Mouse (Mus musculus) erythroblast, embryonic 14.5 days (primary cell): ENCODE measurements around the gene Adprh. TPM values are rescaled to one million over a fixed set of nuclear protein-coding genes. Genes with fewer than 3 reads are reported as not detected.

Experiments
- H3K27me3 ChIP-seq: 2 replicates; pipeline ENCODE4 v1.6.1; 2012; ENCODE audit warnings: inconsistent platforms; ENCODE audit not compliant: control insufficient read depth
- H3K36me3 ChIP-seq: 2 replicates; pipeline ENCODE4 v1.6.1; 2012; ENCODE audit warnings: mild to moderate bottlenecking, inconsistent platforms; ENCODE audit not compliant: control insufficient read depth
- H3K4me1 ChIP-seq: 2 replicates; pipeline ENCODE4 v1.6.1; 2012; ENCODE audit warnings: inconsistent platforms; ENCODE audit not compliant: control insufficient read depth
- H3K4me3 ChIP-seq: replicated peaks from 2 replicates; pipeline ENCODE3; 2012; ENCODE audit warnings: moderate library complexity, mild to moderate bottlenecking, inconsistent platforms
- H3K9me3 ChIP-seq: 2 replicates; pipeline ENCODE4 v1.6.1; 2012; ENCODE audit warnings: low read length, inconsistent platforms, mixed read lengths; ENCODE audit not compliant: control insufficient read depth
- GATA1 ChIP-seq: IDR thresholded peaks from 2 replicates; pipeline ENCODE4 v1.6.1; 2012; ENCODE audit warnings: low read length, inconsistent platforms, mixed read lengths
- TAL1 ChIP-seq: IDR thresholded peaks from 3 replicates; pipeline ENCODE4 v1.6.1; 2012; ENCODE audit warnings: low read length, inconsistent platforms, mixed read lengths
- polyA plus RNA-seq: library from polyadenylated mRNA; stranded (reverse); fragments of >175 nt; gene quantifications from 2 replicates; pipeline ENCODE4 v1.2.3, GENCODE M21; 2012

Adprh gene
- polyA plus RNA-seq, 1 experiment, result 15.1 TPM

DNA sequence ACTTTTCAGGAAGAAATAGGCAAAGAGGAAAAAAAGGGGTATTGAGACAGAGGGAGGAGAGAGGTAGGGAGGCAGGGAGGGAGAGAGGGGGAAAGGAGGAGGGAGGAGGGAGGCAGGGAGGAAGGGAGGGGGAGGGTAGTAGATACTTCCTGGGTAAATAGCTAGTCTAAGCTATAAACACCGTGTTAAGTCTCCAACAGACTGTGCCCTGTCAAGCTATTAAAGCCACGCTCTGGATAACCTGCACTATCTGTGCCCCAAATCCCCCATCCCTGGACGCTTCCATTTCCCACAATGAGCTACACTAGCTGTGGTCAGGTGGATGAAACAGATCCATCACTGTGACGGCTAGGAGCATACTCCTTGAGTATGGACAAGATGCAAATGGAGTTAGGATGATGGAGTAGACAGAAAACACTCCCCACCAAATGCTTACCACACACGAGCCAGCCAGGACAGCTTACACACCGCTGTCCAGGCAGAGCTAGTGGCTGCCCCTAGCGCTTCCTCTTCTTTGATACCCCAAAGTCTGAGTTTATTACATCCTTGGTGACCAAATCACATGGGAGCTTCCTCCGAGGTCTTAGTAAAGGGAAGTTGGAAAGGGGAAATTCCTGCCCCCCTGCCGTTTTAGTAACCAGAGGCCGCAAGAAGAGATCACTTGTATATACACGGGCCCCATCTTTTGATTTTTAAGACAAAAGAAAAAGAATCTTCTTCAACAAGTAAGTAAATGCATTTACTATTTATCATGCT lies 4.5 kb upstream of the Adprh start:
- no peaks in the 10 kb centered on the region for H3K36me3 ChIP-seq
- no peak overlapping the region for H3K4me3 ChIP-seq
- H3K9me3 ChIP-seq, result no peaks in the 10 kb centered on the region
- peaks cover 29% of the 10 kb centered on the region for H3K4me1 ChIP-seq
- H3K27me3 ChIP-seq, result no peaks in the 10 kb centered on the region
- TF ChIP-seq GATA1 (no peak), TAL1 (no peak)

DNA sequence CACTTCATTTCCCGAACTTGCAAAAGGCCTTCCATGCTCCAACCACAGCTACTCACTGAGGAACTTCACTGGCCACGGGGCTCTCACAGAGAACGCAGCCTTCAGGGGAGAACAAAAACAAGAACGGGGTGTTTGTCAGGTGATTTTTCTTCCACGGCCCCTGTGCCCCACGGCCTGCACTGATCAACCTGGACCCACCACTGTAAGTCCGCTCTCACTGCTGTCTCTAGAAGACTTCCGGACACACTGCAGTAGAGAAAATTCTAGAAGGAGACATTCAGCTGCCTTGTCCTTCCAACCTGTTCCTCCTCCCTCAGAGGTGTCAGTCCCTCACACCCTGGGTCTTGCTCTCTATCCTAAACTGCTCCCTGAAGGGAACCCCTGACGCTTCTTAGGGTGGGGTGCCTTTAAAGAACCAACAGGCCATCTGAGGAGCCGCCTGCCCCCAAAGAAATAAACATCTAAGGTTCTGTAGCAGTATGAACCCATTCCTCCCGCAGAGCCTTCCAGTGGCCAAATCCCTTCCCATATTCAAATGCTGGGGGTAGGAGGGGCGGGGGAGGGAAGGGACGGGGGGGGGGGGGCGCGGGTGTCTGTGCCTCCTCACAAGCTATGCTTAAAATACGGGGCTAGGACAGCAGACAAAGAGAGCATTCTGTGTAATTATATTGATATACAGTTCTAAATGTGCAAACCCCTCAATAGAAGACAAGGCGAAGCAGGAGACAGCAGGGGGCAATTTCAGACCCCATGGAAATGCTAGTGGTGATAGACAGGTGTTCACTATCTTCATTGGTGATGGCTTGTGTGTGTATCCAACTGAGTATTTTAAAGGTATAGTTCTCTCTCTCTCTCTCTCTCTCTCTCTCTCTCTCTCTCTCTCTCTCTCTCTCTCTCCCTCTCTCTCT lies 3.3 kb upstream of the Adprh start, which contains the start of gene Cd80:
Gene Cd80 (plus strand): TSS at position 51 of the 908 bp plus-strand sequence.
- Histone ChIP-seq H3K36me3 (no peaks in the 10 kb centered on the region), H3K27me3 (no peaks in the 10 kb centered on the region), H3K4me3 (no peak within 1 kb of the TSS), H3K9me3 (no peaks in the 10 kb centered on the region), H3K4me1 (peaks cover 39% of the 10 kb centered on the region)
- TF ChIP-seq TAL1, result no peak
- TF ChIP-seq GATA1, result no peak

DNA sequence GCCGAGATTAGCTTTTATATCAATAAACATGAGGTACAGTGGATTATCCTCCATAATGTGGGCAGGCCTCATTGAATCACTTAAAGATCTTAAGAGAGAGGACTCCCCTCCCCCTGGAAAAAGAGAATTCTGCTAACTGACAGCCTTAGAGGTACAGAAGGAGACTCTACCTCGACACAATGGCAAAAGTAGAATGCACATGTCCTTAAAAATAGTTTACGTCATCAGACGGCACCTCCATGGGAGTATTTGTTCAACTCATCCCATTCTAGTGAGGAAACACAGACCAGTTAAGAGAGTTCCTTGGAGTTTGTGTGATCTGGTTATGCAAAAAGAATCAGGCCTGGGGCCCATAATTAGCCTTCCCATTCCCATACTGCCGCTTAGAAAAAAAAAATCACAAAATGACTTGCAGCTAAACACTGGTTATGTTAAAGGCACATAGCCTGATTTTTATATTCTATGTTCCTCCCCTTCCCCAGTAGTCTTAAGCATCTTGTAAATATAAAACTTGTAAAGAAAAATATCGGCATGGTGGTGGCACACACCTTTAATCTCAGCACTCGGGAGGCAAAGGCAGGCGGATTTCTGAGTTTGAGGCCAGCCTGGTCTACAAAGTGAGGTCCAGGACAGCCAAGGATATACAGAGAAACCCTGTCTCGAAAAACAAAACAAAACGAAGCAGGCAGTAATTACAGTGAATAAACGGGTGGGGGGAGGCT lies 2.2 kb upstream of the Adprh start:
- Histone ChIP-seq H3K4me1 (peaks cover 47% of the 10 kb centered on the region), H3K27me3 (no peaks in the 10 kb centered on the region), H3K4me3 (no peak overlapping the region), H3K9me3 (no peaks in the 10 kb centered on the region), H3K36me3 (peaks cover 9% of the 10 kb centered on the region)
- TF ChIP-seq GATA1 (no peak), TAL1 (no peak)

DNA sequence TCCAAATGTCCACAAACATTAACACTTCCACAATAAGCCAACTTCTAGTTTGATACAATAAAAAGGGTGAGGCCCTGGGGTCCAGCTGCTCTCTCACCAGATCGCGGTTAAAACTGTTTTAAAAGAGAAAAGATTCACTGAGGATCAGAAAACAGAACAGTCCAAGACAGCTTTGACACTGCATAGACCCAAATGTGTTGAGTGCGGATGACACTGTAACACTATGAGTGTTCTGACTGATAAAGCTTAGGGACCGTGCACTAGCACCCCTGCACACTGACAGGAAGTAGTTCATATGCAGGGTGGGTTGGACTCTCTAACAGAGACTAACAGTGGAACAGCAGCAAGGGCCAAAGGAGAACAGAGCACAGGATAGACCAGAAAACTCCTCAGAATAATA lies 1.4 kb upstream of the Adprh start:
- Histone ChIP-seq H3K27me3 (no peaks in the 10 kb centered on the region), H3K9me3 (no peaks in the 10 kb centered on the region), H3K4me1 (peaks cover 45% of the 10 kb centered on the region), H3K4me3 (no peak overlapping the region), H3K36me3 (peaks cover 14% of the 10 kb centered on the region)
- TF ChIP-seq GATA1 (no peak), TAL1 (no peak)

DNA sequence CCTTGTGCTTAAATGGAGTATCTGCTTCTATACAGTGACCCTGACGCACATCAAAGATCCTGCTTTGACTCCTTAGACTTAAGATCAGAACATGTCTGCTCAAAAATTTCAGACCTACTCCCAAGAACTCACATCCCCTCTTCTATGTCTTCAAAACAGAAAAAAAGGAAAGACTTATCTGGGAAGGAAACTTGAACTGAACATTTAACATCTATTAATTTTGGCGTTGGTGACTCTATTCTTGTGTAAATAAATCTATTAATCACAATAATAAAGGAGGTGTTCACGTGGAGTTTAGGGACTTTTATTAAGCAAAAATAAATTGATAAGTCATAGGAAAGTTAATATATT lies 675 bp upstream of the Adprh start:
- no peaks in the 10 kb centered on the region for H3K27me3 ChIP-seq
- peak overlapping the region; percentile 84 for H3K4me3 ChIP-seq
- peaks cover 38% of the 10 kb centered on the region for H3K4me1 ChIP-seq
- peaks cover 21% of the 10 kb centered on the region for H3K36me3 ChIP-seq
- H3K9me3 ChIP-seq, result no peaks in the 10 kb centered on the region
- no peak for TF ChIP-seq TAL1

DNA sequence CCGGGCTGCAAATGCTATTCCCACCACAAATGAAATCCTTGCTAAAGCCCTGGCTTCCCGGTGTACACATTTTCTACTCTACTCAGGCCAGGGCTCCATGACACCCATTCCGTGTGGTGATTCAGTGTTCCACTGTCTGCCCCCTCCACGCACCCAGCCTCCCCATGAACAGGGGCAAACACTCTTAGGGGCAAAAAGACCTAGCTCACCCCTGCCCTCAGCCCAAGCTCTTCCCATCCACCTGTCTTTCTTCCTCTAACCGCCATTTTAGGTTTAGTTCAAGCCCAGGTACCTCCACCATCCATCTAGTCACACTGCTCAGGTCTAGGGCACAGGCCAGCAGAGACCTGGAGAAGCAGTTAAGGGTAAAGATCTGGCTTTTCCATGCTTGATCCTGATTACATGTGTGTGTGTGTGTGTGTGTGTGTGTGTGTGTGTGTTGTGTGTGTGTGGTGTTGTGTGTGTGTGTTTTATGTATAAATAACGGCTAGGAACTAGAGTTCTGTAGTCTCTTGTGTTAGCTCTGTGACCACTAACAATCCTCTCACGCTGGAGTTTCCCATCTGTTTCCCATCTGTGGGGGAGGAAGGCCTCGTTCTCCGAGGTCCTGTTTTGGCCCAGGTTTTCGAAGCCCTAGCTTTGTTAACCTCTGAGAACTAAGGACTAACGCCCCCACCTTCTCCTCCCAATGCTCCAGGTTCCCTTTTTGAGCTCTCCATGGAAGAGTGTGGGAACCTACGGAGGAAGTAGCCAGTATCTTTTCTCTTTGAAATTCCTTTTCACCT lies 890 bp downstream of the Adprh start:
- H3K9me3 ChIP-seq, result no peaks in the 10 kb centered on the region
- no peaks in the 10 kb centered on the region for H3K27me3 ChIP-seq
- H3K4me1 ChIP-seq, result peaks cover 38% of the 10 kb centered on the region
- H3K36me3 ChIP-seq, result peaks cover 35% of the 10 kb centered on the region
- no peak for TF ChIP-seq TAL1
- TF ChIP-seq GATA1, result no peak
- peak overlapping the region; percentile 84 for H3K4me3 ChIP-seq

DNA sequence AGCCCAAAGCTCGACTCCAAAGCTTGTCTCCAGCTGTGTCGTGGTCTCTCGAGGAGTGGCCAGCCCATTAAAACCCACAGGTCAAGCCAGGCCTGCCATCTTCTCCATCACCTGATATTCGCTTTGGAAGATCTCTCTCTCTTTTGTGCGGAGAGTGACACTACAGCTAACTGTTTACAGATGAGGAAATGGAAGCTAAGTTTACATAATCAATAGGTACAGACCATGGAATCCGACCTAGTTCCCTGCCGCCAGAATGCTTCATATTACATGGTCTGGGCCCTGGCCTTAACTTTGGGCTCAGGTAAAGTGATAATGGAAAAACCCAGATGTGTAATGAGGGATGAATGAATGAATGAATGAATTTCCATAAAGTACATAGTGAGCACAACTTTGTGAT lies 1.8 kb downstream of the Adprh start:
- Histone ChIP-seq H3K4me3 (no peak overlapping the region), H3K9me3 (no peaks in the 10 kb centered on the region), H3K36me3 (peaks cover 45% of the 10 kb centered on the region), H3K4me1 (peaks cover 38% of the 10 kb centered on the region), H3K27me3 (no peaks in the 10 kb centered on the region)
- TF ChIP-seq GATA1, result no peak
- TF ChIP-seq TAL1, result no peak

DNA sequence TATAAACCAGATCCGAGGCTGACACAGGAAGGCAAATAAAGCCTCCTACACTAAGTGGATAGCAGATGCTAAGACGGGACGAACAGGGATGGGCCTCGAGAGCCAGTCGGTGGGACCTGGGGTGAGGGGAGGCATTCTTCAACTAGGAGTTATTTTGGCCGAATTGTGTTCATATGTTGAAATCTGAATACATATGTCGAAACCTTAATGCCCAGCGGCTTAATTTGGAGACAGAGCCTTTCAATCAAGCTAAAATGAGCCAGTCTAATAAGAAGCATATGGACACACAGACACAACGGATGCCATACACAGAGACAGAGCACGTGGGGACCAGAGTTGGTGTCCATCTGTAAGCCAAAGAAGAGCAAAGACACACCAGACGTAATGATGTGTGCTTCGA lies 4.0 kb downstream of the Adprh start:
- Histone ChIP-seq H3K4me1 (peaks cover 32% of the 10 kb centered on the region), H3K9me3 (no peaks in the 10 kb centered on the region), H3K36me3 (peaks cover 66% of the 10 kb centered on the region), H3K4me3 (no peak overlapping the region), H3K27me3 (no peaks in the 10 kb centered on the region)
- TF ChIP-seq GATA1, result no peak
- TF ChIP-seq TAL1, result no peak
